Mouse (Mus musculus) right cerebral cortex, postnatal 25 days (tissue): Measurements from ENCODE around the gene Mto1.
"Not testable (repeated sequence)": the region's sequence is repeated elsewhere in the genome, so short reads cannot be mapped to it uniquely, and the experiment has no call there.

Source experiments
- DNase-seq: peaks from one replicate; pipeline ENCODE4 v3.0.0; 2022

The Mto1 gene

GRCm38 (mm10) chr9:78476531-78477020, 28.6 kb downstream of the Mto1 start:
- DNase-seq = no peak

- no peak for DNase-seq
Measured at GRCm38 (mm10) chr9:78477021-78477551, 29.1 kb downstream of the Mto1 start.

- DNase-seq = not testable (repeated sequence)
Measured at GRCm38 (mm10) chr9:78478009-78478605, 30.1 kb downstream of the Mto1 start.

GRCm38 (mm10) chr9:78479308-78479707, 31.3 kb downstream of the Mto1 start:
- not testable (repeated sequence) for DNase-seq

GRCm38 (mm10) chr9:78480227-78480626, 32.2 kb downstream of the Mto1 start:
- not testable (repeated sequence) for DNase-seq

GRCm38 (mm10) chr9:78480706-78481358, 32.8 kb downstream of the Mto1 start:
- peak; percentile 78 for DNase-seq

GRCm38 (mm10) chr9:78481423-78482331, 33.7 kb downstream of the Mto1 start:
- peak; percentile 93 for DNase-seq

- no peak for DNase-seq
Measured at GRCm38 (mm10) chr9:78482386-78482785, 34.4 kb downstream of the Mto1 start.

- no peak for DNase-seq
Measured at GRCm38 (mm10) chr9:78484660-78485059, 36.7 kb downstream of the Mto1 start.

GRCm38 (mm10) chr9:78488021-78488420, 40.0 kb downstream of the Mto1 start:
- DNase-seq = not testable (repeated sequence)

- no peak for DNase-seq
Measured at GRCm38 (mm10) chr9:78488890-78489420, 40.9 kb downstream of the Mto1 start, which contains the start of gene Eef1a1. Eef1a1 (minus strand) TSS chr9:78489151.

- DNase-seq = no peak
Measured at GRCm38 (mm10) chr9:78491169-78491568, 43.2 kb downstream of the Mto1 start.

- DNase-seq = no peak
Measured at GRCm38 (mm10) chr9:78492254-78492653, 44.2 kb downstream of the Mto1 start.

- DNase-seq = no peak
Measured at GRCm38 (mm10) chr9:78493171-78493570, 45.2 kb downstream of the Mto1 start.

GRCm38 (mm10) chr9:78500386-78500785, 52.4 kb downstream of the Mto1 start:
- DNase-seq = no peak

GRCm38 (mm10) chr9:78501284-78501683, 53.3 kb downstream of the Mto1 start:
- no peak for DNase-seq

- DNase-seq = no peak
Measured at GRCm38 (mm10) chr9:78503223-78504079, 55.4 kb downstream of the Mto1 start.

- no peak for DNase-seq
Measured at GRCm38 (mm10) chr9:78504133-78504532, 56.1 kb downstream of the Mto1 start.

- DNase-seq = no peak
Measured at GRCm38 (mm10) chr9:78504679-78505078, 56.7 kb downstream of the Mto1 start.

- DNase-seq = no peak
Measured at GRCm38 (mm10) chr9:78505223-78505622, 57.2 kb downstream of the Mto1 start.

GRCm38 (mm10) chr9:78506002-78506721, 58.2 kb downstream of the Mto1 start:
- DNase-seq = no peak
